Mouse (Mus musculus): ENCODE data around the gene Sh3bp5l.

- TF ChIP-seq EP300 (IDR thresholded peaks at IDR 0.05; ENCODE audit: insufficient read depth, low read depth, low read length) (no peak), CTCF (IDR thresholded peaks at IDR 0.05) (no peak), POLR2A (IDR thresholded peaks at IDR 0.05; ENCODE audit: insufficient read depth, low read depth, low read length) (no peak)
These were observed 14.9 kb upstream of the Sh3bp5l start for GRCm38 (mm10) chr11:58315536-58316168.

Data from heart, adult 2 months (tissue).